Mouse (Mus musculus): ENCODE results near the gene Bag1.

The Bag1 gene

DNA sequence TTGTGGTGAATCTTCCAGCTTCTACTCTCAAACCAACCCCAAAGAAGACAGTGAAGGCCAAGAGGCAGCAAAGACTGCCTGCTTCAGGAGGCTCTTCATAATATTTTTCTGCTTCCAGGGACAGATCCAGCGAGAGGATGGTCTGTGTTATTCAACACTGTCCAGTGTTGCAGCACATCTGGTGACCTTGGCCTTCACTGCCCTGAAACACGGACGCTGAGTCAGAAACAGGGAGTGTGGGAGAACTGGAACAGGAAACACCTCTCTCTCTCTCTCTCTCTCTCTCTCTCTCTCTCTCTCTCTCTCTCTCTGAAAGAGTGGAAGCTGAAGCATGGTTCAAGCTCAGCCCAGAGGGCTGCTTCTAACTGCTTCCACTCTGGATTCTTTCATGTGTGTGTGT, 58.8 kb downstream of the Bag1 start:
- in situ Hi-C loops (cut with MboI, MseI) = no loop called here

DNA sequence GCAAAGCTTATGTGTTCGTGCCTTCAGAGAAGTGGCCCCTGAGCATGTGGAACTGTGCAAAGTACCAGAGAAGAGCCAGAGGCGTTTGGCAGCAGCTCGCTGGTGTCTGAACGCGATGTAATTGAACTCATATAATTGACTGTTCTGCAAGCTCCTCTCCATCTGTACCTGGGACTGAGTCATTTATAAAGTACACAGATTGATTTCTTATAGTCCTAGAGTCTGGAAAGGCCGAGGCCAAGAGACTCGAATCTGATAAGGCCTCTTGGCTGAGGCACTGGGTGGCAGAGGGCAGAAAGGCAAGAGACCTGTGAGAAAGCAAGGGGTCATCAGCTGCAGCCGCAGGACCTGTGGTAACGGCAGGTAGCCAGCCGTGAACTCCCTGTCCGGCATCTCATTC, 59.3 kb downstream of the Bag1 start:
- in situ Hi-C loops (cut with MboI, MseI) = no loop called here
